Mouse (Mus musculus) cortical plate, adult 2 months (tissue): Measurements from ENCODE around the gene Shroom1. TPM values are rescaled to one million over a fixed set of nuclear protein-coding genes. Genes with fewer than 3 reads are reported as not detected.

ENCODE experiments used
- H3K27ac ChIP-seq: fragments of 200-500 bp; 2 replicates; pipeline ENCODE4 v1.5.1; 2012; ENCODE audit warnings: low read length, control low read depth, inconsistent platforms; ENCODE audit not compliant: insufficient read depth
- H3K4me1 ChIP-seq: fragments of 200-500 bp; 2 replicates; pipeline ENCODE4 v1.6.1; 2011; ENCODE audit warnings: low read length; ENCODE audit not compliant: control insufficient read depth, insufficient read depth
- H3K4me3 ChIP-seq: fragments of 200-500 bp; 2 replicates; pipeline ENCODE4 v1.5.1; 2011; ENCODE audit warnings: mild to moderate bottlenecking, low read length, control low read depth; ENCODE audit not compliant: insufficient read depth
- CTCF ChIP-seq: fragments of 200-500 bp; IDR thresholded peaks from 2 replicates; pipeline ENCODE4 v1.5.1; 2011; ENCODE audit warnings: mild to moderate bottlenecking, control low read depth, low read length; ENCODE audit not compliant: insufficient read depth; ENCODE audit errors: extremely low read depth
- POLR2A ChIP-seq: fragments of 200-500 bp; IDR thresholded peaks from 2 replicates; pipeline ENCODE4 v1.6.1; 2011; ENCODE audit warnings: mild to moderate bottlenecking, low read length, control low read depth; ENCODE audit not compliant: insufficient read depth; ENCODE audit errors: extremely low read depth
- polyA plus RNA-seq: library from polyadenylated mRNA; depleted of rRNA; stranded (reverse); fragments of >200 nt; gene quantifications from 2 replicates; pipeline ENCODE4 v1.2.3, GENCODE M21; 2012

Gene Shroom1
- polyA plus RNA-seq, 1 experiment, result 6.5 TPM

DNA sequence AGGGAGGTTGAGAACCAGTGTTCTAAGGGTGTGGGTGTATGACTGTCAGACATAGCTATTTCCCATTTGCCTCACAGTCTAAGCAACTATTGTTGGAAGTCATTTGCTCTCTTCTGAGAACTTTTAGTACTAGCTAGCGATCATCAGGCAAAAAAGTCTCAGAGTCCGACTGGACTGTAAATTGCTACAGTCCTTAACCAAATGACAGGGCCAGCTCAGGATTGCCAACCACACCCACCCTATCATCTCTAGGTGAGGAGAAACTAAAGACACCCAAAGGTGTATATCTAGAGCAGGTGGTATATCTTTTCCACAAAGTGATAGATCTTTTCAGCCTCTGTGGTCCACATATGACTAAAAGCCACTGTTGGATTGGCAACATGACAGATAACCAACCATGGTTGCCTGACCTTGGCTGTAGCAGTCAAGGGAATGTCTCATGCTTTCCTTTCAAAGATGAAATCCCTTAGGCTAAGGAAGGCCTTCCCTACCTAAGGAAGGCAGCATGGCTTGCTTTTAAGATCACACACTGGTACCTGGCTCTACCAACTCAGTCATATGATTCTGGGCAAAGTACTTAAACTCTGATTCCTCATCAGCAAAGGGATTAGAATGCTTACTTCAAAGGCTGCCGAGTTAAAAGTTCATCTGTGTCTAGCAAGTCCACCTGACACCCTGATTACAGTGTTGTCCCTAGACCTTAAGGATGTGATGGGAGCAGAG, 28.9 kb upstream of the Shroom1 start:
- Histone ChIP-seq H3K4me1 (peaks cover 5% of the 10 kb centered on the region), H3K4me3 (no peak overlapping the region), H3K27ac (no peak overlapping the region)
- TF ChIP-seq CTCF (no peak), POLR2A (no peak)

DNA sequence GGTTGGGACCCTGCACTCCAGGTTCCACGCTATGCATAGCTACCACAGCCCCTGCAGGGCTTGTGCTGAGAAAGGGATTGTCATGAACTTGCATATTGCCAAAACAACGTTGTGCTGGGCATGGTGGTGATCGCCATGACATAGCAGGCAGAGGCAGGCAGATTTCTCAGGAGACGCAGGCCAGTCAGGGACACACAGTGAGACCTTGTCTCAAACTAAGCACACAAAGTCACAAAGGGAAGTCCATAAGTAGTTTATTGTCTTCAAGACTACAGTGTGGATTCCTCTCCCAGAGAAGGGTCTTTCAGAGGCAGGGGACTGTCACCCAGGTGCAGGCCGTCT, 28.3 kb upstream of the Shroom1 start:
- Histone ChIP-seq H3K27ac (no peak overlapping the region), H3K4me1 (peaks cover 5% of the 10 kb centered on the region), H3K4me3 (no peak overlapping the region)
- TF ChIP-seq POLR2A, result no peak

DNA sequence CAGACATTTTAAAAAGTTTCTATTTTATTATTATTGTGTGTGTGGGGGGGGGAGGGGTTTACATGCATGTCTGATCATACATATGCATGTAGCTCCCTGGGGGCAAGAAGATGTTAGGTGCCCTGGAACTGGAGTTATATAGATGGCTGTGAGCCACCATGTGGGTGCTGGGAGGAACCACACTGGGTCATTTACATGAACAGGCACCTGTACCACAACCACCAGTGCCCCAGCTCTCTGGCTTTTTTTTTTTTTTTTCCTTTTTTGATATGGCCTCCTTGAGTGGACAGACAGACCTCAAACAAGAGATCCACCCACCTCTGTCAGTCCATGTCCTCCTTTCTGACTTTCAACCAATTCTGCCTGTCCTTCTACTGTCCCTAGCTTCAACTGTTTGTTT, 27.8 kb upstream of the Shroom1 start:
- Histone ChIP-seq H3K4me1 (peaks cover 5% of the 10 kb centered on the region), H3K4me3 (peak overlapping the region; percentile 74; the same call in 1 of the 2 replicates), H3K27ac (no peak overlapping the region)
- no peak for TF ChIP-seq POLR2A
- TF ChIP-seq CTCF, result no peak

DNA sequence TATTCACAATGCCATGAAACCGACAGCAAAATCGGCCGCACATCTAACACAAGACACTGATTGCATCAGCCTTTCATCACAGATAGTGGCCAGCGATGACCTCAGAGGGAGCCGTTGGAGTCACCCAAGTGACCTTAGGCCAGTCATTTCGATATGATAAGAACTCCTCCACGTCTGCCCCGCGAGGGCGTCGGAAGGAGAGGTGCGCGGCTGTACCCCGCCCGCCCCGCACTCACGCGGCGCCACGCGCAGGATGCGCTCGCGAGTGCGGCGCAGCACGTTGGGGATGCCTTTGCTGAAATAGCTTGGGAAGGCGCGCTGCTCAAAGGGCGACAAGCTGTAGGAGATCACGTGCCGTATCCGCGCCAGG, 26.7 kb upstream of the Shroom1 start:
- H3K4me3 ChIP-seq, result peak overlapping the region; percentile 74
- TF ChIP-seq POLR2A (no peak), CTCF (no peak)
- peaks cover 5% of the 10 kb centered on the region for H3K4me1 ChIP-seq
- peak overlapping the region; percentile 79 for H3K27ac ChIP-seq

DNA sequence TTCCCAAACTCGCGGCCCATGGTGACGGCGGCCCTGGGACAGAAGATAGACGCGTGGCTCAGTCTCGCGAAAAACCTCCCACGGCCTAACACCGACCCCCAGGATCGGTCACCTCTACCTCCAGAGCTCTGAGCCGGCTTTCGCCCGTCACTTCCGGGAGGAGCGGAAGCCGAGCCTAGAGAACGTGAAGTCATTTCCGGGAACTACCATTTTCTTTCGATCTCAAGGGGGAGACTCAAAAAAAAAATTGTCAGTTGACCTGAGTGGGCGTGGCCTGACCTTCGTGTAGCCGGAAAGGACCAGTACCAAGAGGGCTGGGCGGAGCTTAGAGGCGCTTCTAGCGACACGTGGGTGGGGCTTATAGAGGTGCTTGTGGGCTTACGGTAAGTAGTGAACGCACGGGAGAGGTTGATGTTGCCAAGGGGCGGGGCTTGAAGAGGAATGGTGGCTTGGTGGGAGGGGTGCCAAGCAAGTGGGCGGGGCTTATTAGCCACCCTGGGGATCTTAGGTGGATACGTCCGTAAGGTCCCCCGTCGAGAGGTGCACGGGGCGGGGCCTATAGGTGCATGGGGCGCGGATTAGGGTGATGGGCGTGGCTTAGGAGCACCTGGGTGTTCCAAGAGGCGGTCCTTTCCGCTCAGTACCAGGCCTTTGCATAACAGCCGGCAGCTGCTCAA, 26.2 kb upstream of the Shroom1 start, which contains the start of the genes Uqcrq and Gdf9:
Gene Uqcrq (minus strand): TSS at position 162 of the 677 bp plus-strand sequence.
Gene Gdf9 (plus strand): TSS at position 354 of the 677 bp plus-strand sequence.
- peak within 1 kb of the TSS; percentile 86 for H3K27ac ChIP-seq
- TF ChIP-seq CTCF, result no peak
- peak; percentile 84 for TF ChIP-seq POLR2A
- H3K4me1 ChIP-seq, result peaks cover 5% of the 10 kb centered on the region
- peak within 1 kb of the TSS; percentile 74 for H3K4me3 ChIP-seq

DNA sequence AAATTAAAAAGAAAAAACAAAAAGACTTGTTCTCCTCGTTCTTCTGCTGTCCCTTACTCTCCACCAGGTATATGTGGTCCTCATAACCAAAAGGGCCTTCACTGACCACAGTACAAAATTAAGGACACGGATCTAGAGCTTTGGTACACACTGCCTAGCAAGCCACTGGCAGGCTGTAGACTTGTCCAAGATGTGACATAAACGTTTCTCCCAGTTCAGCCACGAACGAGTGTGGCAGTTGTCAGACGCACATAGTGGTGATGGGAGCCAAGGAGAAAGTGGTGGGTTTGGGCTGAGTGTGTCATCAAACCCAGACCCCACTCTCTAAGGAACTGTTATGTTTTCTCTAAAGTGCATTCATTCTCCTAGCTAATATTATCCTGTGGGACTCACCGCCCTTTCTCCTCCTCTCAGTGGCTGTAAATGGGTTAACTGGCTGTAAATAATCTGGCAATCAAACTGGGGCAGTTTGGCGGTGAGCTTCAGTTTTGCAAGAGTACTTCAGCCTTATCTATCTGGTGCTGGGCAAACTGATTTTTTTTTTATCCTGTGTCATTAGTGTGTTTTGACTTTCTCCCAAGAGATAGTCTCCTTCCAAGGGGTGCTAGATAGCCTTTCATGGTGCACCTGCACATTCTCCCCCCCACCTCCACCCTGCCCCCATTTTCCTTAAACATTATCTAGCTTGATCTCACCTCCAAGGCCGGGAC, 25.5 kb upstream of the Shroom1 start:
- peak overlapping the region; percentile 74 for H3K4me3 ChIP-seq
- no peak for TF ChIP-seq POLR2A
- TF ChIP-seq CTCF, result no peak
- peak overlapping the region; percentile 86 for H3K27ac ChIP-seq
- peaks cover 5% of the 10 kb centered on the region for H3K4me1 ChIP-seq

DNA sequence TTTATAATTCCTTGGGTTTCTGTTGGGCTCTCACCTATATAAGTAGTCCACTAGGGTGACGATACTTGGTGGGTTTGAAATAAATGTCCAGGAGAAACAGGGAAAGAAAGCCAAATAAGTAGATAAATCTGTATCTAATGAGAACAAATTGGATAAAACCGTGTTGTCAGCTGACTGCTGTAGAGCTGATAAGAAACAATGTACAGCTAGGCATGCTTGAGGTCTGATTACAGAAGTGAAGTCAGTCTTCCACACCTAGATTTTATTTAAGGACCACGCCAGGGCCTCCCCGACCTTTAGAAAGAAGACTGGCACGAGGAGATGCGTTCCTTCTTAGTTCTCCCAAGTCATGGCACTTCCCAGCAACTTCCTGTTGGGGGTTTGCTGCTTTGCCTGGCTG, 23.9 kb upstream of the Shroom1 start:
- Histone ChIP-seq H3K27ac (no peak overlapping the region), H3K4me3 (no peak overlapping the region), H3K4me1 (peaks cover 5% of the 10 kb centered on the region)
- TF ChIP-seq POLR2A (no peak), CTCF (no peak)

DNA sequence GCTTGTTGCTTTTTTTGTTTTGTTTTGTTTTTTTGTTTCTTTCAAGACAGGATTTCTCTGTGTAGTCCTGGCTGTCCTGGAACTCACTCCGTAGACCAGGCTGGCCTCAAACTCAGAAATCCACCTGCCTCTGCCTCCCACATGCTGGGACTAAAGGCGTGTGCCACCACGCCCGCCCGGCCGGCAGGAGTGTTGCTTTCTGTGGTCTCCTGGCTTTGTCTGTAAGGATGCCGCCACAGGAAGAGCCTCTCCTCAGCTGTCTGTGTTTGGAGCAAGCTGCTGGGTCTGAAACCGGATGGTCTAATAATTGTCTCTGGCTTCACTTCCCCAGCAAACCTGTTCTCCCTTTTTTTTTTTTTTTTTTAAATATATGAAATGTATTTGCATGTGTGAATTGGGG, 21.5 kb upstream of the Shroom1 start:
- H3K4me1 ChIP-seq, result peaks cover 4% of the 10 kb centered on the region
- no peak overlapping the region for H3K4me3 ChIP-seq
- H3K27ac ChIP-seq, result no peak overlapping the region
- TF ChIP-seq POLR2A (no peak), CTCF (no peak)

DNA sequence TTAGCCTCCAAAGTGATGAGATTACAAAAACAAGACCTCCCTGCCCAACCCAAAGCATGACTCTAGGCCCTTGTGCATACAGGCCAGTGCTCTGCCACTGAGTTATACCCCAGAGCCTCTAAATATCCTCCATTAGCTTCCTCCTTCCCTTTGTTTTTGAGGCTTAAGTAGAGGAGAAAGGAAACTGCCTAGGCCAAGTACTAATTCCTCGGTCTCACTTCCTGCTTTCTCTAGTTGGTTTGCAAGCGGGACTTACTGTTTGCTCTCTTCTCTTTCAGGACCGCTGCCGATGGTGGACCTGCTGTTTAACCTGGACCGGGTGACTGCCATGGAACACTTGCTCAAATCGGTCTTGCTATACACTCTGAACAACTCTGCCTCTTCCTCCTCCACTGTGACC, 20.7 kb upstream of the Shroom1 start:
- Histone ChIP-seq H3K27ac (no peak overlapping the region), H3K4me1 (peaks cover 3% of the 10 kb centered on the region), H3K4me3 (no peak overlapping the region)
- TF ChIP-seq POLR2A (no peak), CTCF (no peak)
